ENCODE assay signal across 42 mouse cellular contexts in genomic region chr9:35778009-35778408, GRCm38 (mm10). TPM values are rescaled to one million over a fixed set of nuclear protein-coding genes. Genes with fewer than 3 reads are reported as not detected.
"Had no signal": no experiment of that assay in that cellular context is flagged by ENCODE, and none has a peak within 500 bp of the region (broad histone marks: within the 10 kb centered on the region; RNA-seq: fewer than 3 reads in every experiment).

Gene Gm17727, minus strand, starts transcription at chr9:35778109.

- DNase-seq: heart, postnatal 10 days; heart, postnatal 14 days; heart, postnatal 36 days; heart, postnatal 4 days; kidney, adult 11 months; kidney, adult 18-20 months; kidney, adult 2 months; kidney, adult 8-10 months; kidney, adult 9 months; kidney, postnatal 10 days; kidney, postnatal 14 days; kidney, postnatal 25 days; kidney, postnatal 36 days; kidney, postnatal 4 days; layer of hippocampus, adult 9-11 months; layer of hippocampus, postnatal 36 days had no signal

RNA-seq across cellular contexts. Expression of gene Gm17727, which starts in this region (rescaled TPM):
- polyA plus RNA-seq: heart, embryonic 10.5 days; heart, embryonic 11.5 days; heart, embryonic 12.5 days; heart, embryonic 13.5 days; heart, embryonic 14.5 days; heart, embryonic 15.5 days; heart, embryonic 16.5 days; heart, postnatal 0 days; hindbrain, embryonic 10.5 days; hindbrain, embryonic 11.5 days; hindbrain, embryonic 12.5 days; hindbrain, embryonic 13.5 days; hindbrain, embryonic 14.5 days; hindbrain, embryonic 15.5 days; hindbrain, embryonic 16.5 days; hindbrain, postnatal 0 days; inflammation-experienced regulatory T-cells, adult 6 months; intestine, embryonic 14.5 days; intestine, embryonic 15.5 days; intestine, embryonic 16.5 days; intestine, postnatal 0 days; kidney, adult 2 months; kidney, embryonic 14.5 days; kidney, embryonic 15.5 days; kidney, embryonic 16.5 days; kidney, postnatal 0 days; large intestine, adult 2 months had no signal
